In genomic region chr10:21973676-21974075, GRCm38 (mm10) we compare ENCODE assay signal across 24 mouse cellular contexts.
"Had no signal": no experiment of that assay in that cellular context is flagged by ENCODE, and none has a peak within 500 bp of the region (broad histone marks: within the 10 kb centered on the region; RNA-seq: fewer than 3 reads in every experiment).

No protein-coding gene starts in this region.

- DNase-seq: gastrocnemius, postnatal 14 days; heart, adult 18-20 months; heart, postnatal 10 days; heart, postnatal 4 days; kidney, adult 2 months; kidney, adult 9 months; kidney, postnatal 10 days; kidney, postnatal 25 days; kidney, postnatal 4 days; layer of hippocampus, postnatal 36 days; left cerebral cortex, postnatal 4 days; lung, adult 18-20 months had no signal

- H3K4me3 ChIP-seq: heart, embryonic 10.5 days; heart, embryonic 12.5 days; hindbrain, embryonic 10.5 days; hindbrain, embryonic 12.5 days; intestine, embryonic 15.5 days; kidney, embryonic 15.5 days; layer of hippocampus, adult 2 months; limb, embryonic 13.5 days; limb, embryonic 15.5 days; liver, embryonic 12.5 days had no signal

- H3K27ac ChIP-seq: heart, embryonic 10.5 days; hindbrain, embryonic 10.5 days; hindbrain, embryonic 12.5 days; hindbrain, embryonic 14.5 days; intestine, embryonic 15.5 days; kidney, embryonic 15.5 days; layer of hippocampus, adult 2 months; limb, embryonic 13.5 days; limb, embryonic 15.5 days; liver, embryonic 12.5 days; liver, embryonic 14.5 days had no signal
